22 mouse cellular contexts compared by ENCODE assay signal in the genomic region with DNA sequence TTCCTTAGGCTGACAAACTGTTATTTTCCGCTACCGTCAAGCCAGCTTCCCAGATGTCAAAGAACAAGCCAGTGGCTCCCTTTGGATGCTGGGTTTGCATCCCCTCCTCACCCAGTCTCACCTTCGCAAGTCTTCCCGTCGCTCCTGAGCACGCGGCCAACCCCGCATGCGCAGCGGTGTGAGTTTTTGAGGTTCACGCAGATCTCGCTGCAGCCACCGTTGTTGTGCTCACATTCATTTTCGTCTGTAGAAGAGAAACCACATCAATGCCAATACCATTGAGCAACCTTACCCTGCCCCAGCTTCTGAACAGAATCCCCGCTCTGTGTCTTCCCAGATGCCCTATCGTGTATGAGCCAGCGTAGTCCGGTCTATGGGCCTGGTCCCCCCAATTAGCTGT. TPM values are rescaled to one million over a fixed set of nuclear protein-coding genes. Genes with fewer than 3 reads are reported as not detected.
"Had no signal": no experiment of that assay in that cellular context is flagged by ENCODE, and none has a peak within 500 bp of the region (broad histone marks: within the 10 kb centered on the region; RNA-seq: fewer than 3 reads in every experiment).

No protein-coding gene starts in this region.

- H3K4me2 ChIP-seq: lung, embryonic 14.5 days; midbrain, embryonic 11.5 days; midbrain, embryonic 13.5 days; midbrain, embryonic 15.5 days; neural tube, embryonic 13.5 days; neural tube, embryonic 15.5 days had no signal

- H3K27me3 ChIP-seq: megakaryocyte, embryonic 14.5 days; midbrain, embryonic 13.5 days; midbrain, embryonic 15.5 days; neural tube, embryonic 13.5 days; neural tube, embryonic 15.5 days had no signal

- DNase-seq: lung, adult 18-20 months; lung, embryonic 14.5 days; lung, postnatal 10 days; retina, postnatal 1 day; right cerebral cortex, adult 18-20 months; right cerebral cortex, postnatal 25 days; right cerebral cortex, postnatal 4 days; spleen, adult 18-20 months; thymus, adult 2 months; thymus, postnatal 25 days; thymus, postnatal 4 days had no signal

- H3K27ac ChIP-seq: macrophage; midbrain, embryonic 13.5 days; midbrain, embryonic 15.5 days; neural tube, embryonic 13.5 days; neural tube, embryonic 15.5 days had no signal

- H3K4me1 ChIP-seq: midbrain, embryonic 13.5 days; midbrain, embryonic 15.5 days; neural tube, embryonic 13.5 days had no signal

- H3K4me3 ChIP-seq: megakaryocyte, embryonic 14.5 days; midbrain, embryonic 13.5 days; midbrain, embryonic 15.5 days; neural tube, embryonic 13.5 days; neural tube, embryonic 15.5 days had no signal

- H3K9ac ChIP-seq: lung, embryonic 14.5 days; midbrain, embryonic 13.5 days; midbrain, embryonic 15.5 days; neural tube, embryonic 13.5 days; neural tube, embryonic 15.5 days had no signal

- ATAC-seq: midbrain, embryonic 13.5 days; midbrain, embryonic 15.5 days had no signal

- H3K9me3 ChIP-seq: megakaryocyte, embryonic 14.5 days; midbrain, embryonic 13.5 days; midbrain, embryonic 15.5 days; neural tube, embryonic 13.5 days; neural tube, embryonic 15.5 days had no signal

- H3K36me3 ChIP-seq: midbrain, embryonic 13.5 days; midbrain, embryonic 15.5 days; neural tube, embryonic 13.5 days; neural tube, embryonic 15.5 days had no signal

RNA-seq across cellular contexts. Expression of gene Pla2g12b, which starts 32.3 kb away (rescaled TPM):
- total RNA-seq: megakaryocyte progenitor cell, adult 5-6 weeks; midbrain, postnatal 0 days; monocyte, adult 5-6 weeks had no signal
- polyA plus RNA-seq: lung, embryonic 14.5 days; macrophage; midbrain, embryonic 11.5 days; midbrain, embryonic 13.5 days; midbrain, embryonic 15.5 days; midbrain, postnatal 0 days; neural tube, embryonic 11.5 days; neural tube, embryonic 13.5 days; neural tube, embryonic 15.5 days; thymus, adult 2 months had no signal

RNA-seq across cellular contexts. Expression of gene Gm10273, which starts 40.3 kb away (rescaled TPM):
- polyA plus RNA-seq: neural tube, embryonic 13.5 days had no signal
